In the genomic region with DNA sequence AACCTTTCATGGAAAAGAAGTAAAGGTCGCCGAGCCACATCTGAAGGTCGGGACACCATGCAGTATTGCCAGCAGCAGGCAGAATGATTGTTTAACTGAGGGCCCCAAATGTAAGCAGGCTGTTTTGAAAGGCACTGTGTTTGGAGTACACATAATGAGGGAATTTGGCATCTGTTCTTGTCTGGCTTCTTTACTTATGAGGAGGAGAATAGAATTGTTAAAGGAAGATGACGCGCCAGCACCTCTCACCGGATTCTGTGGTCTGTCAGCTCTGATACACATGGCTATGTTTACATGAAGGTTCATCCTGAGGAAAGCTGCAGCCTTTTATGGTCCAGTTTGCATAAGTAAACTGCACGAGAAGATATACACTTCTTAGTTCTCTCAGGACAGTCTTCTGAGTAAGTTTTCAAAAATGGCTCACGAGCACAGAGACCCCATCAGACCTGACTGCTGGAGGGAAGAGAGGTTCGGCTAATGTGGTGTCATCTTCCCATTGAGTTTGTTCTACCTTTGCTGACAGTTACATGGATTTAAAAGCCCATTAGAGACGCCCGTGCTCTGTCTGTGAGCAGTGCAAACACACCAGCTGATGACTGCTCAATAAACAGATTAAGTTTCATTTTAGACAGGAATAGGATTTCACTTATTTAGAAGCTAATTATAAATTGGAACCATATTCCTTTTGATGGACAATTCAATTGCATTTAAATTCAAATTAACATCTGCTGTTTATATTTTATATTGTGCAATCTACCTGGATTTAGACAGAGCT, we compare ENCODE assay signal across 24 mouse cellular contexts. TPM values are rescaled to one million over a fixed set of nuclear protein-coding genes. Genes with fewer than 3 reads are reported as not detected.
A peak's percentile ranks its signal among the peaks of the same experiment; 100 is the strongest.
DNase-seq lines count a peak whose midpoint lies in the region; ATAC-seq and TF ChIP-seq lines count a peak whose summit lies in the region.
"Had no signal": no experiment of that assay in that cellular context is flagged by ENCODE, and none has a peak within 500 bp of the region (broad histone marks: within the 10 kb centered on the region; RNA-seq: fewer than 3 reads in every experiment).

No protein-coding gene starts in this region.

- H3K9me3 ChIP-seq in hindbrain, embryonic 13.5 days, result no peaks in the 10 kb centered on the region
- no peaks in the 10 kb centered on the region for H3K9me3 ChIP-seq in hindbrain, embryonic 14.5 days (ENCODE audit: control insufficient read depth, low read length)
- H3K9me3 ChIP-seq: embryonic facial prominence, embryonic 15.5 days had no signal

- no peak for DNase-seq in hindbrain, embryonic 14.5 days (ENCODE audit: low spot score)
- peak; percentile 59 for DNase-seq in brain, embryonic 14.5 days (ENCODE audit: low read depth)
- DNase-seq in lung, adult 2 months, result no peak
- DNase-seq in lung, postnatal 14 days, result peak; percentile 23
- DNase-seq in gastrocnemius, adult 8-10 months (ENCODE audit: low spot score in 2 of 2), result no peak
- no peak for DNase-seq in cerebellum, postnatal 4 days (ENCODE audit: low spot score in 2 of 2)
- DNase-seq: adrenal gland, adult 8-10 months; B cell, adult 2 months; cerebellum, adult 18-20 months; cerebellum, postnatal 25 days; embryo, embryonic 11 days; gastrocnemius, postnatal 14 days; heart, adult 11 months; heart, postnatal 10 days; kidney, adult 2 months; kidney, postnatal 10 days; liver, postnatal 0 days had no signal

- H3K27ac ChIP-seq in hindbrain, embryonic 13.5 days, result 0 out of 2 replicates have a peak overlapping the region, but pooled peaks have one; percentile 8
- no peak overlapping the region for H3K27ac ChIP-seq in hindbrain, embryonic 14.5 days
- H3K27ac ChIP-seq: embryonic facial prominence, embryonic 15.5 days had no signal

- peaks cover 10% of the 10 kb centered on the region for H3K4me1 ChIP-seq in hindbrain, embryonic 13.5 days (replicated peaks)
- H3K4me1 ChIP-seq in hindbrain, embryonic 14.5 days (replicated peaks; ENCODE audit: control insufficient read depth, insufficient read depth, low read length), result peaks cover 9% of the 10 kb centered on the region; the same call in 1 of the 2 replicates
- H3K4me1 ChIP-seq in lung, adult 2 months (ENCODE audit: control insufficient read depth, insufficient read depth, low read length), result 0 out of 2 replicates have a peak, but pooled peaks cover 3% of the 10 kb centered on the region
- H3K4me1 ChIP-seq: embryonic facial prominence, embryonic 15.5 days; megakaryocyte, embryonic 14.5 days had no signal

- TF ChIP-seq CTCF in brain, embryonic 14.5 days (IDR thresholded peaks at IDR 0.05; ENCODE audit: borderline replicate concordance, extremely low read depth, insufficient read depth, insufficient read length), result no peak
- TF ChIP-seq CTCF in lung, adult 2 months (IDR thresholded peaks at IDR 0.05; ENCODE audit: insufficient read depth, low read length), result no peak

- TF ChIP-seq POLR2A in brain, embryonic 14.5 days (IDR thresholded peaks at IDR 0.05; ENCODE audit: borderline replicate concordance, extremely low read depth, insufficient read depth, insufficient read length, poor library complexity, severe bottlenecking), result no peak
- TF ChIP-seq POLR2A in lung, adult 2 months (IDR thresholded peaks at IDR 0.05; ENCODE audit: borderline replicate concordance, extremely low read depth, low read depth, low read length), result no peak

- 70% methylated on average over 11 of the region's 11 CpGs for WGBS in hindbrain, embryonic 13.5 days
- WGBS in hindbrain, embryonic 14.5 days, result 67% methylated on average over 11 of the region's 11 CpGs
- 32% methylated on average over 11 of the region's 11 CpGs for WGBS in lung, adult 2 months

- no peak for ATAC-seq in hindbrain, embryonic 13.5 days (ENCODE audit: low FRiP score)
- no peak for ATAC-seq in hindbrain, embryonic 14.5 days (ENCODE audit: low FRiP score)
- ATAC-seq: liver, postnatal 0 days; Patski had no signal

- no peak overlapping the region for H3K9ac ChIP-seq in hindbrain, embryonic 13.5 days
- H3K9ac ChIP-seq in hindbrain, embryonic 14.5 days, result no peak overlapping the region
- H3K9ac ChIP-seq: embryonic facial prominence, embryonic 15.5 days; liver, postnatal 0 days had no signal

- H3K36me3 ChIP-seq in hindbrain, embryonic 13.5 days, result no peaks in the 10 kb centered on the region
- H3K36me3 ChIP-seq in hindbrain, embryonic 14.5 days (replicated peaks; ENCODE audit: control insufficient read depth, insufficient read depth), result no peaks in the 10 kb centered on the region
- H3K36me3 ChIP-seq: embryonic facial prominence, embryonic 15.5 days; G1E had no signal

- no peak overlapping the region for H3K4me3 ChIP-seq in hindbrain, embryonic 13.5 days
- no peak overlapping the region for H3K4me3 ChIP-seq in hindbrain, embryonic 14.5 days (replicated peaks; ENCODE audit: low read length)
- peak overlapping the region; percentile 32 for H3K4me3 ChIP-seq in lung, adult 2 months (replicated peaks; ENCODE audit: extremely low read depth, low read depth, low read length)
- H3K4me3 ChIP-seq: embryonic facial prominence, embryonic 15.5 days; megakaryocyte, embryonic 14.5 days had no signal

- no peaks in the 10 kb centered on the region for H3K27me3 ChIP-seq in hindbrain, embryonic 13.5 days
- no peaks in the 10 kb centered on the region for H3K27me3 ChIP-seq in hindbrain, embryonic 14.5 days (ENCODE audit: control insufficient read depth, insufficient read depth, low read length)
- H3K27me3 ChIP-seq: CH12.LX; embryonic facial prominence, embryonic 15.5 days; megakaryocyte, embryonic 14.5 days; Patski had no signal

- H3K4me2 ChIP-seq in hindbrain, embryonic 13.5 days, result no peak overlapping the region
- no peak overlapping the region for H3K4me2 ChIP-seq in hindbrain, embryonic 14.5 days (replicated peaks)
- H3K4me2 ChIP-seq: embryonic facial prominence, embryonic 15.5 days; heart, embryonic 11.5 days had no signal

RNA-seq across cellular contexts. Expression of a gene that starts 28.9 kb away (rescaled TPM):
- polyA plus RNA-seq in hindbrain, embryonic 13.5 days (2015; fragmentation: Nextera tagmentation; extraction: Ambion mirVana), result 33.7 and 35.6 TPM in 2 replicates
- polyA plus RNA-seq in hindbrain, embryonic 14.5 days (2014; fragmentation: Nextera tagmentation; extraction: Ambion mirVana), result 44.2 and 49.0 TPM in 2 replicates
- 26.6 and 45.4 TPM in 2 replicates for polyA plus RNA-seq in brain, embryonic 14.5 days (2012; rRNA removed)
- polyA plus RNA-seq in lung, adult 2 months (2012; rRNA removed), result 25.3 and 25.7 TPM in 2 replicates
- total RNA-seq in gastrocnemius, adult 8-10 months (2022), result 1 to 10 TPM; 7.4 to 10.0 (median 8.4) TPM
- total RNA-seq: CH12.LX had no signal
- polyA plus RNA-seq: G1E had no signal

Comparison
In these comparisons a context has a peak if more than half of its experiments do, and no peak if none do; other contexts are left out.
1. DNase-seq: peak in brain, embryonic 14.5 days (single experiment) and lung, postnatal 14 days (single experiment); none in hindbrain, embryonic 14.5 days (single experiment), lung, adult 2 months (single experiment), gastrocnemius, adult 8-10 months (0 of 2) and cerebellum, postnatal 4 days (0 of 2).